Mouse (Mus musculus): ENCODE results near the gene Rnft2.

Gene Rnft2

DNA sequence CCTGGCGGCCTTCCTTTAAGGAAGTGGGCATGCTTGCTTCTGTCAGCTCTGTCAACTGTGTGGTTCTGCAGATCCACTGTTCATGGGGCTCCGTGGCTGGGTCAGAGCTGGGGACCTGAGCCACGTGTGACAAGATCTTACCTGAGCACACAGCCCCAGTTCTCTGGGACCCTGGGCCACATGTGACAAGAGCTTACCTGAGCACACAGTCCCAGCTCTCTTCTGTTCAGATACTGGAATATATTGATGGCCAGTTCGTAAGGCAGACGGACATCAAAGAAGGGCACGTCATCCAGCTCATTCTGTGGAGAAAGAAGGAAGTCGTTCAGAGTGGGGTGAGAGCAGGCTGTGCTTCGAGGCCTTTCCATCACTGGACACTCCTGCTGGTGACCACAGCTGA is 102.4 kb downstream of the Rnft2 start:
- no peak for DNase-seq (ENCODE audit: low spot score in 2 of 2)

All from frontal cortex, postnatal 10 days (tissue).